Mouse (Mus musculus) macrophage (primary cell): Measurements from ENCODE around the gene Thada. TPM values are rescaled to one million over a fixed set of nuclear protein-coding genes. Genes with fewer than 3 reads are reported as not detected.
"Not testable (repeated sequence)": the region's sequence is repeated elsewhere in the genome, so short reads cannot be mapped to it uniquely, and the experiment has no call there.

Experiments
- H3K27ac ChIP-seq: fragments of 350-480 bp; formaldehyde crosslinking; 2 replicates; pipeline ENCODE4 v1.9.0; 2021
- H3K36me3 ChIP-seq: fragments of 350-480 bp; formaldehyde crosslinking; 2 replicates; pipeline ENCODE4 v1.9.0; 2021; ENCODE audit errors: inconsistent target
- H3K4me3 ChIP-seq: fragments of 350-480 bp; formaldehyde crosslinking; 2 replicates; pipeline ENCODE4 v1.9.0; 2021; ENCODE audit errors: inconsistent target
- H3K79me2 ChIP-seq: fragments of 350-480 bp; formaldehyde crosslinking; 2 replicates; pipeline ENCODE4 v1.9.0; 2021; ENCODE audit errors: inconsistent target
- WGBS: methylation state at CpG from one replicate; pipeline ENCODE4 v1.1.7; 2026; ENCODE audit warnings: inconsistent platforms; ENCODE audit not compliant: missing documents; 5-methylcytosine and 5-hydroxymethylcytosine counted together
- polyA plus RNA-seq: library from polyadenylated mRNA; stranded (reverse); fragments of 250-400 nt; gene quantifications from 3 replicates; pipeline ENCODE4 v1.2.4, GENCODE M21; 2018; ENCODE audit warnings: inconsistent platforms

The Thada gene
- polyA plus RNA-seq, 1 experiment from 2014 or later = 6.0 TPM

GRCm38 (mm10) chr17:84239679-84240292 lies 226.2 kb downstream of the Thada start:
- no peaks in the 10 kb centered on the region for H3K36me3 ChIP-seq

GRCm38 (mm10) chr17:84238174-84238573 lies 227.8 kb downstream of the Thada start:
- WGBS = 38% methylated on average over 1 of the region's 1 CpGs
- no peaks in the 10 kb centered on the region for H3K79me2 ChIP-seq
- no peak overlapping the region for H3K4me3 ChIP-seq
- no peaks in the 10 kb centered on the region for H3K36me3 ChIP-seq
- no peak overlapping the region for H3K27ac ChIP-seq

More at GRCm38 (mm10) chr17:84239679-84240292, 226.2 kb downstream of the Thada start:
- Histone ChIP-seq H3K79me2 (no peaks in the 10 kb centered on the region), H3K27ac (no peak overlapping the region), H3K4me3 (no peak overlapping the region)
- WGBS = 88% methylated on average over 2 of the region's 2 CpGs

DNA sequence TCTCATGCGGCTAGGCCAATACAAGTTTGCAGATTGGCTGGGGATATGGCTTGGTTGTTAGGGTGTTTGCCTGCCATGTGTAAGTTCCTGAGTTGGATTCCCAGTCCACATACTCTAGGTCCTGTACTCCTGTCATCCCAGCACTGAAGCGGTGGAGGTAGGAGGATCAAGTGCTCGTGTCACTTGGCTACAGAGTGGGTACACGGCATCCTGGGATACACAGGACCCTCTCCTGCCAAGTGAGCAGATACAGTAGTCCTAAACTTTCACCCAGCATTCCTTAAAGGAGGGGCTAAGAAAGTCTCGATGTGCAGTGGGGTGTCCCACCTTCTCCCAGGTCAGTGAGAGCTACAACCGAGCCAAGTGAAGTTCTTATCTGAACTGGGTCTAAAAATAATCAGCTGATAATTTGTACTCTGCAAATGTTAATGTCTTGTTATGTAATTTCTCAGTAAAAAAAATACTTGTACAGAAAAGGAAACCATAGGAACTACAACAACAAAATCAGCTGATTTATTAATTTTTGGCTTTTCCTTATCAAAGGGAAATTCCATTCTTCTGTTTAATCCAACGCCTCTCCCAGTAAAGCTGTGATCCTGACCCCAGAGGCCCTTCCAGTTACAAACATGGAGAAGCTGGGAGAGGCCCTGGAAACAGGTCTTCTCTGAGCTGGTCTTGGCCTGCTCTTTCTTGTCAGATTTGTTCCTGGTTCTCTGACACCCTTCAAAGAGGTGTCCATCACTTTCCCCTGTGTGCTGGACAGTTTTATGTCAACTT lies 229.0 kb downstream of the Thada start:
- WGBS = 94% methylated on average over 7 of the region's 7 CpGs
- no peak overlapping the region for H3K4me3 ChIP-seq
- H3K27ac ChIP-seq = no peak overlapping the region
- no peaks in the 10 kb centered on the region for H3K36me3 ChIP-seq
- no peaks in the 10 kb centered on the region for H3K79me2 ChIP-seq

DNA sequence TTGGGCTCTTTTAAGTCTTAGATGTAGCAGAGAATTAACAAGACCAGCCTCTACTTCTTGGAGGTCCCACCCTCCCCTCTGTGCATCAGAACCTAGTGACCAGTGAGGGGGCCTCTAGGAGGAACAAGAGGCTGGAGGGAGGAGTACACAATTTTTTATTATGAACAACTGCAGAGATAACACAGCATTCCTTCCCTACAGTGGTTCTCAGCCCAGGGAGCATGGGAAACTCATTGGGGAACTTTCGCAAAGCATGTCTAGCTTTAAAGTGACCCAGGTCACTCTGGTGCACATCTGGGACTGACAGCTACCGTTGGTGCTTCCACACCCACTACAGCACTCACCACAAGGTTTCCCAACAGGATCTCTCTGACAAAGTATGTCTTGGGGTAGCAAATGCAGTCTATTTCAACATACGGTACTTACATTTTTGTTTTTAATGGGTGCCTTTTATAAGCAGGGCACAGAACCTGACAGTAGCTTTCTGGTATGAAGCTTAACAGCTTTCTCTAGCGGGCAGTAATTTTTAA lies 230.5 kb downstream of the Thada start:
- Histone ChIP-seq H3K79me2 (no peaks in the 10 kb centered on the region), H3K27ac (no peak overlapping the region), H3K36me3 (no peaks in the 10 kb centered on the region), H3K4me3 (no peak overlapping the region)
- WGBS = 51% methylated on average over 4 of the region's 4 CpGs

DNA sequence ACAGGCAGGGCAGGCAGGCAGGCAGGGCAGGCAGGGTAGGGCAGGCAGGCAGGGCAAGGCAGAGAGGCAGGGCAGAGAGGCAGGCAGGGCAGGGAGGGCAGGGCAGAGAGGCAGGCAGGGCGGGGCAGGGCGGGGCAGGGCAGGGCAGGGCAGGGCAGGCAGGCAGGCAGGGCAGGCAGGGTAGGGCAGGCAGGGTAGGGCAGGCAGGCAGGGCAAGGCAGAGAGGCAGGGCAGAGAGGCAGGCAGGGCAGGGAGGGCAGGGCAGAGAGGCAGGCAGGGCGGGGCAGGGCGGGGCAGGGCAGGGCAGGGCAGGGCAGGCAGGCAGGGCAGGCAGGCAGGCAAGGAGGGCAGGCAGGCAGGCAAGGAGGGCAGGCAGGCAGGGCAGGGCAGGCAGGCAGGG lies 231.2 kb downstream of the Thada start:
- no CpG with 5 or more reads among the region's 4 CpGs for WGBS
- not testable (repeated sequence) for H3K36me3 ChIP-seq, H3K79me2 ChIP-seq, H3K27ac ChIP-seq, H3K4me3 ChIP-seq

- no peaks in the 10 kb centered on the region for H3K36me3 ChIP-seq
- H3K27ac ChIP-seq = no peak overlapping the region
- WGBS = 94% methylated on average over 2 of the region's 2 CpGs
- no peaks in the 10 kb centered on the region for H3K79me2 ChIP-seq
- no peak overlapping the region for H3K4me3 ChIP-seq
These were observed 232.2 kb downstream of the Thada start for GRCm38 (mm10) chr17:84233758-84234157.

DNA sequence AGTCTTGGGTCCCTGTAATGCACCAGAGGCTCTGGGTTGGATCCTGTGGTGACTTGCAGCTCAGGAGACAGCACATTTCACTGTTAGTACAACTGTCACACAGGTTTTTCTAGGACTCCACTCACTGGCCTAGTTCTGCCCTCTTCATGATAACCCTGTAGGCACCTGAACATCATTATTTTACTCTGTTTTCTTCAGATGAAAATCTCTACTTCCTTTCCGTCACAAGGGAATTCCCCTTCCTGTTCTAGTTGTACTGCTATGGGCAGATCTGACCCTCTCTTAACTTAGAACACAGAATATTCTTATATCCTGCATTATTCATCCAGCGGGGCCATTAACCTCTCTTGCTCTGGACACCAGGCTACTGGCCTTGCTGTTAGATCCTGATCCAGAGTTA lies 234.6 kb downstream of the Thada start:
- Histone ChIP-seq H3K27ac (no peak overlapping the region), H3K4me3 (no peak overlapping the region), H3K36me3 (no peaks in the 10 kb centered on the region), H3K79me2 (no peaks in the 10 kb centered on the region)
- 92% methylated on average over 2 of the region's 2 CpGs for WGBS

DNA sequence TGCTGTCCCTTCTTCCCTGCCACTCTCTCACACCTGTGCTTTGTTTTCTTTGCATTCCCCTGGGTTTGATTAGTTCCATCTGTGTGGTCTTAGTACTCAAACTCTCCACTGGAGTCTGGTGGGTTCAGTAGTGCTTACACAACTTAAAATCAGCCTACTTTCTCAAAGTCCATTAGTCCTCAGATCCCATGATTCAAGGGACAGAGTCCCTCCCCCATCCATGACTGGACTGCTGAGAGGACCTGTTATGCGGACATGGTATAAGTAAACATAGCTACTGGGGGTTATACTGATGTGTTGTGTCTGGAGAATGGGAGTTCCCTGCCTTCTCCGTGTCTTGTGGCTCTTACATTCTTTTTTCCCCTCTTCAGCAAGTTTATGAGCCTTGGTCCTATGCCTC lies 237.8 kb downstream of the Thada start:
- no peak overlapping the region for H3K27ac ChIP-seq

DNA sequence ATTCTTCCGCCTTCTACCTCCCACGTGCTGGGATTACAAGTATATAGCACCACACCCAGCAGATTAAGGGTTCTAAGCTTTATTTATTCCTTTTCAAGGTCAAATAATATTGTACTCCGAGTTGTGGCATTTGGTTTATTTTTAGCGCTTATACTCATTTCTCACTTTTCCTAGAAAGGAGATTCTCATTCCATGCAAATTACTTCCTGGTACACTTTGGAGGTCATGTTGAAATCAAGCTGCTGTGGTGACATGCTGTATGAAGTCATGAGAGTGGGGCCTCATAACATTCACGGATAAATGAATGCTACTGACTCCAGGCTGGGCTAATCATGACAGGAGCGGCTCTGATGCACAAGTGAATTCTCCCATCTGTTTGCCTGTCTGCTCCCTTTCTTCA lies 239.3 kb downstream of the Thada start:
- WGBS = 67% methylated on average over 6 of the region's 6 CpGs
- Histone ChIP-seq H3K4me3 (no peak overlapping the region), H3K79me2 (no peaks in the 10 kb centered on the region), H3K27ac (no peak overlapping the region), H3K36me3 (no peaks in the 10 kb centered on the region)

More for the DNA sequence above, 237.8 kb downstream of the Thada start:
- Histone ChIP-seq H3K79me2 (no peaks in the 10 kb centered on the region), H3K4me3 (no peak overlapping the region), H3K36me3 (no peaks in the 10 kb centered on the region)
- 88% methylated on average over 2 of the region's 2 CpGs for WGBS

DNA sequence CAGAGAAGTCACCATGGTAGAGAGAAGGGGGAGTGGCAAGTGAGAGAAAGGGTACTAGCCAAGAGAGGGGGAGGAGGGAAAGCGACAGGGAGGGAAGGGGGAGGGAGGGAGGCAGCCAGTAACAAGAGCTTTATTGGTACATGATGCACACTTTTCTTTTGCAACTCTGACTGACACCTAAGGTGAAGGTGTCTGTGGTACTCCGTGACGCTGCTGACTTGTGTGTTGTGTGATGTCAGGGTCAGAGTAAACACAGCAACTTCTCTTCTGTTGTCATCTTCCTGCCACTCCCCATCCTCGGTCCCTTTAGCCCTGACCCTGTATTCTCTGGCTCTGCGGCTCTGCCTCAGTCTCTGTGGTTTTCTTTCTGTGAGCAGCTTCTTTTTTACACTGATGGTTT lies 239.8 kb downstream of the Thada start:
- WGBS = 86% methylated on average over 5 of the region's 5 CpGs
- Histone ChIP-seq H3K79me2 (no peaks in the 10 kb centered on the region), H3K36me3 (no peaks in the 10 kb centered on the region), H3K27ac (no peak overlapping the region), H3K4me3 (no peak overlapping the region)

DNA sequence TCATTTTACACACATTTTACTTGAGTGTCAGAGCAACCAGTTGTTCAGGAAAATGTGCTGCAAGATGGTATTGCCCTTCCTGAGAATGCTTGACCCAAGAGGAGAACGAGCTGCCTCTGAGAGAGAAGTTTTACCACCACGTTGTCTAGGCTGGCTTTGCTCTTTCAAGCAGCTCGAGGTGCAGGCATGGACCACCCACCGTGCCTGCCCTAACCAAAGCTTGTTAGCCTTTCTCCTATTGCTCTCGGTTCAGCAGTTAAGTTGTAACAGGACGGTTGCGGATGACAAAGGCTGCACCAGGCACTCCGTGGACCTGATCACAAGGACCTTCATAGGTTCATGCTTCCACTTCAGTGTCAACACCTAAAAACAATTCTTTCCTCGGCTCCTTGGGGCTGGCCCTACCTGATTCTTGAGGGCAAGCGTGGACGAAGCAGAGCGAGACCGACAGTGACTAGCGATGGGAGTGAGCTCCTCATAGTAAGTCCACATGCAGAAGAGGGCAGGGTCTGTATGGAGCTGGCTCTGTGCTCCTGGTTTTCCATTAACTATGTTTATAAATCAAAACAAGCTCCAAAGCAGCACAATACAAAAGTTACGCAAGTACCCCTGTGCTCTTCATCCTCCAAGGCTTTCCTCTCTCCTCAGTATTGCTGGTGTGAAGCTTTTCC lies 241.7 kb downstream of the Thada start:
- Histone ChIP-seq H3K27ac (no peak overlapping the region), H3K36me3 (no peaks in the 10 kb centered on the region)

DNA sequence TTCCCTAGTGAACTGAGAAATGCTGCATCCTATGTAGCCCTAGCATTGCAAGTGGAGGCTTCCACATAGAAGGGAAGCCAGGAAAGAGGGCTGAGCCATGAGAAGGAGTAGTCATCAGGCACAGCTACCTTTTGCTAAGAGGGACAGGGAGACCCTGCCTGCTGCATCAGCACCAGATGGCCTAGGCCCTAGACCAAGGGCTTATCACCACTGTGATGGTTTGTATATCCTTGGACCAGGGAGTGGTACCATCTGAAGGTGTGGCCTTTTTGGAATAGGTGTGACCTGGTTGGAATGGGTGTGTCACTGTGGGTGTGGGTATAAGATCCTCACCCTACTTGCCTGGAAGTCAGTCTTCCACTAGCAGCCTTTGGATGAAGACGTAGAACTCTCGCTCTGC lies 247.2 kb downstream of the Thada start:
- H3K36me3 ChIP-seq, H3K4me3 ChIP-seq, H3K27ac ChIP-seq, H3K79me2 ChIP-seq: not testable (repeated sequence)
- no CpG with 5 or more reads among the region's 2 CpGs for WGBS

More for the DNA sequence above, 241.7 kb downstream of the Thada start:
- WGBS = 92% methylated on average over 15 of the region's 15 CpGs
- H3K4me3 ChIP-seq = no peak overlapping the region
- H3K79me2 ChIP-seq = no peaks in the 10 kb centered on the region

DNA sequence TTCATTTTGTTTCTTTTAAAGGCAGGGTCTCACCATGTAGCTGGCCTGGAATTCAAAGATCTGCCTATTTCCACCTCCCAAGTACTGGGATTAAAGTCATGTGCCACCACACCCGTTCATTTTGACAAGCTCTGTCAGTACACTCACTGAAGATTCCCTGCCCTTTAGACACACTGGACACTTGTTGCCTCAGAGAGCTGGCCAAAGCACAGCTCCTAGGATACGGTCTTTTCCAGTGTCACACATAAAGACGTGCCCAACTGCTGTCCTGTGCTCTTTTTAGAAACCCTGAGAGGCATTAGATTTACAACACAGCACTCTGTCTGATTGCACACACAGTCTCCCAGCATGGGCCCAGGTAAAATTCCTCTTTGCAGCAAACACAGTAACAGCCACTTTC lies 248.3 kb downstream of the Thada start:
- WGBS = 90% methylated on average over 3 of the region's 3 CpGs
- H3K36me3 ChIP-seq = no peaks in the 10 kb centered on the region
- no peak overlapping the region for H3K27ac ChIP-seq
- H3K79me2 ChIP-seq = no peaks in the 10 kb centered on the region
- H3K4me3 ChIP-seq = no peak overlapping the region

- WGBS = 53% methylated on average over 6 of the region's 6 CpGs
- Histone ChIP-seq H3K27ac (no peak overlapping the region), H3K4me3 (no peak overlapping the region), H3K79me2 (no peaks in the 10 kb centered on the region), H3K36me3 (no peaks in the 10 kb centered on the region)
These were observed 250.6 kb downstream of the Thada start for GRCm38 (mm10) chr17:84215264-84215960.
